Mouse (Mus musculus) spleen, postnatal 10 days (tissue): ENCODE data around the gene Smarcc1.
"Not testable (repeated sequence)": the region's sequence is repeated elsewhere in the genome, so short reads cannot be mapped to it uniquely, and the experiment has no call there.

ENCODE experiments used
- DNase-seq, 2 experiments: peaks; one replicate each; pipeline ENCODE4 v3.0.0; 2021 to 2022; ENCODE audit warnings: low spot score in 2 of 2

The Smarcc1 gene

DNA sequence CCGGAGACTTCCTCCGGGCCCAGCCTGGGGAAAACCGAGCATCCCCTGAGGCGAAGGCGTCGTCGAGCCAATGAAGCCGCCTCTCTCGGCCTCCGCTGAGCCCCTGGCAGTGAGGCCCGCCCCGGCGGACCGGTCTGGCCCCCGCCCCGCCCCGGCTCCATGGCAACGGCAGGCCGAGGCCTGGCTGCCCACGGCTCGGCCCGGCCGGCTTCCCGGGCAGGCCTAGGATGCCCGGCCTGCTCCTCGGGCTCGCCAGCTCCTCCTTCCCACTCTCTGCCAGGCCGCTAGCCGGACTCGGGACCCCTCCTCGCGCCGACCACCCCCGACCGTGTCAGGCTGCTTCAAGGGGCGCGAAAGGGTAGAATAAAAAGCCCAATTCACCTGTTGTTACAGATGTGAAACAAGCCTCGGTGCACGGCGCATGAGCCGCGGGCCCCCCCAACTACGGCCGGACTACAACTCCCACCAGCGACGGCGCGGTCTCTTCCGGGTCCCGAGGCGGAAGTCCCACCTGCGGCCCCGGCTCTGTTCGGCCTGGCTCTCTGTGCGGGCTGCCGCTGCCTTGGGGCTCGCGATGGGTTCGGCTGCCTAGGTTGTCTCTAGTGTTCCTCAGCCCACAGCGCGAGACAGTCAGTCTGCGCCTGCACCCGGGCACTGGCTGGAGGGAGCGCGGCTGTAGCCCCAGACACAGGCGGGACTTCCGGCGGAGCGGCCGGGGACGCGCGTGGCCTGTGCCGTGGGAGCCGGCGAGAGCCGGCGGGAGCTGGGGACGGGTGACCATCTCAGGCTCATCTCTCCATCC is at the start of gene Smarcc1:
Gene Smarcc1, plus strand, starts transcription at position 732 of the 802 bp plus-strand sequence.
- peak; percentile 86 to 89 for DNase-seq

DNA sequence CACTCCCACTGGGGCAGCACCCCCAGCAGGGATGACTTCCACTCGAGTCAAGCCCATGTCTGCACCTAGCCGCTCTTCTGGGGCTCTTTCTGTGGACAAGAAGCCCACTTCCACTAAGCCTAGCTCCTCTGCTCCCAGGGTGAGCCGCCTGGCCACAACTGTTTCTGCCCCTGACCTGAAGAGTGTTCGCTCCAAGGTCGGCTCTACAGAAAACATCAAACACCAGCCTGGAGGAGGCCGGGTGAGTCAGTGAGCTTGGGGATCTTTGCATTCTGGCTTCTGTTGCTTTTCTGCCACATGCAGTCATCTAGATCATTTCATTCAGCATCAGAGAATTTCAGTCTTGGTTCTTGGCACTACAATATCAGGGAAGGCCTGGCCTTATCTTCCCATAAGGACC is 48.8 kb upstream of the Smarcc1 start:
- DNase-seq: no peak

DNA sequence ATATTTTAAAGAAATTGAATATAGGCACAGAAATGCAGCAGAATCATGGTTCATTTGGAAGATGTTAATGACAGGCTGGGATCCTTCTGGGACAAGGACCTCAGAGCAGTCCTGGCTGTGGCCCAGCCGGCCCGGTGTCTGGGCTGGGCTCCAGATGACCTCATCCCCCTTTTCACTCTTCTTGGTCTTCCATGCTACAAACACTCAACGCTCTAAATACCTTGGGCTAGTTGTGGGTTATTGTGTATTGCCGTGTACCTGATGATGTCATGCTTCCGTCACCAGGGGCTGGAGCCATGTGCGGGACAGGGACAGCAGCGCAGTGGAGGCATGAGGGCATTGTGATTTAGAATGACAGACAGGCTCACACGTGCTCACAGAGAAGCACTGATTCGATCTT is 47.1 kb upstream of the Smarcc1 start:
- DNase-seq: no peak

DNA sequence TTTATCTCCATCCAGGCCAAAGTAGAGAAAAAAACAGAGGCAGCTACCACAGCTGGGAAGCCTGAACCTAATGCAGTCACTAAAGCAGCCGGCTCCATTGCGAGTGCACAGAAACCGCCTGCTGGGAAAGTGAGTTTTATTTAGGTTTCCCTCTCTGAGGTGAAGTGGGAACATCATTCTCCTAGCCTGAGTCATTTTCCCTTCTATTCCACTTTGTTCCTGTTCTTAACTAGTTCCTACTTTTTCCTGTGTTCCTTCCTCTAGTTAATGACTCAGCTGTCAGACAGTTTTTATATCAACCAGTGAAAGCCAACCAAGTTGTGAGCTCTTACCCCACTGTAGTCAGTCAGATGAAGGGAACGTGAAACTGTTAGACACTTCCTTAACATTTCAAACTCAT is 46.5 kb upstream of the Smarcc1 start:
- no peak for DNase-seq

DNA sequence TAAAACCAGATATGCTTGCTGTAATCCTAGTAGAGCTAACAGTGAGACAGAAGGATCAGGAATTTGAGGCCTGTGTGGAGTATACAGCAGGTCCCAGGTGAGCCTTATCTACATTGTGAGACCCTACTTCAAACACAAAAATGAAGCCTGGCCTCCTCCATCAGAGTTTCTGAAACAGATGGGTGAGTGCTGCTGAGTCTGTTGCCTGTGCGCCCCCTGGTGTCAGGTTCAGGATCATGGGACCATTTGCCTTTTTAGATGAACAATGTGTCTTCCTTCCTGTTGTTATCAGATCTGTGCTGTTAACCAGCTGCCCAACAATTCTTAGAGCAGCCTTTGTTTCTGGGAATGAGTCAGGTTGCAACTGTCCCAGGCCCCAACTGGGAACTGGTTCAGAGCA is 45.7 kb upstream of the Smarcc1 start:
- DNase-seq: peak; percentile 51 to 82

DNA sequence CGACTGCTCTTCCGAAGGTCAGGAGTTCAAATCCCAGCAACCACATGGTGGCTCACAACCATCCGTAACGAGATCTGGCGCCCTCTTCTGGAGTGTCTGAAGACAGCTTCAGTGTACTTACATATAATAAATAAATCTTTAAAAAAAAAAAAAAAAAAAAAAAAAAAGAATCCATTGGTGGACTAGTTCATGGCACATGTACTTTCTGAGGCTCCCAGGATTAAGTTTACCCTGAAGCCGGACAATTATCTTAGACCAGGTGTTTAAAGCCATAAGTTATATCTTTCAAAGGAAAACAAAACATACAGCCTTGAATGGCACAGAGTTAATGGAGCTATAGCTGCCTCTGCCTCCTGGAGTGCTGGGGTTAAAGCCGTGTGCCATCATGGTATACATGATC is 41.0 kb upstream of the Smarcc1 start:
- DNase-seq: not testable (repeated sequence)

DNA sequence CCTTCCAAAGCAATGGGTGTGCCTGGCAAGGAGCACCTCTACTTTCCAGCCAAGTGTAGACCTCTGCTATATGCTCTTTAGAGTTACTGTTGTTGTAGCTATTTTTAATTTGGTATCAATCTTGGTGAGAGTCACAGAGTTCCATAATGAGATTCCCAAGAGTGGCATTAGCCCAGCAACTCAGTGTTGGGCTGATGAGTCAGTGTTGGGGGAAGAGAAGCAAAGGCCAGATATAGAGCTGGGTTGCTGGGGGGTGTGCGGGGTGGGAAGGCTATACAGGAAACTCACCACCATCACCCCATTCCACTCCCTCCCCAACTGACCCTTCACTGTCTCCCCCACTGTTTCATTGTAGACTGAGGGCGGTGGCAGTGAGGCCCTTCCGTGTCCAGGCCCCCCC is 36.4 kb upstream of the Smarcc1 start:
- DNase-seq: no peak

DNA sequence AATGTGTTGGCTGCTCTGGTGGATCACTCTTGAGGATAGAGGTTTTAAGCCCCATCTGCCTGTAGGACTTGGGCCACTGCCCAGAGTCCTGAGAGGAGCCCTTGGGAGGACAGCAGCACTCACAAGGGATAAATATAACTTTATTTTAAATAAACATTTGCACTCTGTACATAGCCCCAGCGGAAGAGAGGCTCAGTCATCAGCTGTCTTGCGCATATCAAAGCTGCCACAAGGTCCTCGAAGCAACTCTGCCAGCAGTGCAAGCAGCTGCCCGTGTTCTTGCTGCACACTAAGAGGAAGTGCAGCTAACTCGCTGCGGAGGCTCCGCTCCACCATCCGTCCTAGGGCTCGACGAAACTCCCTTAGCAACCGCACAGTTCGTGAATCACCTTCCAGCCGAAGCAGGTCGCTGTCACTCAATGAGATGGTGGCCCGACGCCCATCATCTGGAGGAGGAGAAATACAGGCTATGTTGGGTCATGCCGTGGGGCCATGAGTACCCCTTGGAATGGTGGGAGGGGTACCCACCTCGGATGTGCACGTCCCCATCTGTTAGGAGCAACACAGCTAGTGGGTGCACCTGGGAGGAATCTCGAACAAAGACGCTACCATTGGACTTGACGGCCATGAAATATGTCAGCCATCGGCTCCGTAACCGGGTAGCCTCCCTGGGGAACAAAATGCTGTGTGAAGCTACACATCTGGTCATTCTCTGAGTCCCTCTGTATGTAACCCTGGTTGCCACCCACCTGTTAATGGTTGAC is 33.1 kb upstream of the Smarcc1 start:
- no peak for DNase-seq

DNA sequence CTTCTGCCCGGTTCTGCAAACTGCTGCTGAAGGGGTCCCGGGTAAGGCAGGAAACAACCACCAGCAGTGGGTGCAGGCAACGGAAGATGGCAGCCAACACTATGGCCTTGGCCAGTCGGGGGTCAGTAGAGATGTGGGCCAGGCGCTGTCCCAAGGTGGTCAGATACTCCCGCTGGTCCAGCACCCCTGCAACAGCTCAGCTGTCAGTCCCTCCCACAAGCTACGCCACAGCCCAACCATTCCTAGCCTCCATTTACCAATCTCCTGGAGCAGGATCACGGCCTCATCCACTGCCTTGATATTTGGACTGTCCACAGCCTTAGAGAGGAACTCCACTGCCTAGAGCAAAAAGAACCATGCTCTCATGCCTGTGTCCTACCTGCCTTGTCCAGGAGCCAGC is 31.8 kb upstream of the Smarcc1 start:
- DNase-seq: no peak

DNA sequence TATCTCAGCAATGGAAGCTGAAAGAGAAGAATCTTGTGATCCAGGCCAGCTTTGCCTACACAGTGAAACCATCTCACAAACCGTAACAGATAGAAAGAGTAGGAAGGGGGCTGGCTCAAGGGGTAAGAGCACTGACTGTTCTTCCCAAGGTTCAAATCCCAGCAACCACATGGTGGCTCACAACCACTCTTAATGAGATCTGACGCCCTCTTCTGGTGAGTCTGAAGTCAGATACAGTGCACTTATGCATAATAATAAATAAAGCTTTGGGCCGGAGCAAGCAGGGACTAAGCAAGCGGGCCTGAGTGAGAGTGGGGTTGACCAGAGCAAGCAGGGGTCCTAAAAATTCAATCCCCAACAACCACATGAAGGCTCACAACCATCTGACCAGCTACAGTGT is 24.2 kb upstream of the Smarcc1 start:
- peak in 1 of 2 experiments; percentile 50 for DNase-seq

DNA sequence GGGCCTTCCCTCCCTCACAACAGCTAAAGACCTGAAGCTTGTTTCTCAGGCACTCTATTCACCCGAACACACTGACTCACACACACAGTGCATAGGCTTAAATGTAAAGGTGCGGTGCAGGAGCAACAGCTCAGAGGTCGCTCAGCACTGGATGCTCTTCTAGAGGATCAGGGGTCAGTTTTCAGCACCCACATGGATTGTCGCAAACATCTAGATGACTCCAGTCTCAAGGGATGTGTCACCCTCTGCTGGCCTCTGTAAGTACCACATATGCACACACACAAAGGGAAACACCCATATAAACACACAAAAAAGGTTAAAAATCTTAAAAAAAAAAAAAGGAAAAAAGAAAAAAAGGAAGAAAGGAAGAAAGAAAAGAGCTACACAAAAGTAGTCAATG is 22.7 kb upstream of the Smarcc1 start:
- DNase-seq: no peak

DNA sequence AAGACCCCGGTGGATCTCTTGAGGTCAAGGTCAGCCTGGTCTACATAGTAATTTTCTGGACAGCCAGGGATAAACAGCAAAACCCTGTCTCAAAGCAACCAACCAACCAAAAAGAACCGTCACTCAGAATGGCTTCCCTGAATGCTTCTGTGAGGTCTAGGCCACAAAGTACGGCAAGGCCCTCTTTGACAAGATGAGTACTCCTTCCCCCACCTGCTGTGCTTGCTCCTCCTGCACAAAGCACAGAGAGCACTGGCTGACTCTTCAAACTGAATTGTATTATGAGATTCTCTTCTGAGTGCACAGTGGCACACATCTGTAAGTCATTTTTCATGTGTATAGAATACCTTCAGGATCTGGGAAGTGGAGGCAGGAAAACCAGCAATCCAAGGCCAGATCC is 19.7 kb upstream of the Smarcc1 start:
- DNase-seq: no peak

DNA sequence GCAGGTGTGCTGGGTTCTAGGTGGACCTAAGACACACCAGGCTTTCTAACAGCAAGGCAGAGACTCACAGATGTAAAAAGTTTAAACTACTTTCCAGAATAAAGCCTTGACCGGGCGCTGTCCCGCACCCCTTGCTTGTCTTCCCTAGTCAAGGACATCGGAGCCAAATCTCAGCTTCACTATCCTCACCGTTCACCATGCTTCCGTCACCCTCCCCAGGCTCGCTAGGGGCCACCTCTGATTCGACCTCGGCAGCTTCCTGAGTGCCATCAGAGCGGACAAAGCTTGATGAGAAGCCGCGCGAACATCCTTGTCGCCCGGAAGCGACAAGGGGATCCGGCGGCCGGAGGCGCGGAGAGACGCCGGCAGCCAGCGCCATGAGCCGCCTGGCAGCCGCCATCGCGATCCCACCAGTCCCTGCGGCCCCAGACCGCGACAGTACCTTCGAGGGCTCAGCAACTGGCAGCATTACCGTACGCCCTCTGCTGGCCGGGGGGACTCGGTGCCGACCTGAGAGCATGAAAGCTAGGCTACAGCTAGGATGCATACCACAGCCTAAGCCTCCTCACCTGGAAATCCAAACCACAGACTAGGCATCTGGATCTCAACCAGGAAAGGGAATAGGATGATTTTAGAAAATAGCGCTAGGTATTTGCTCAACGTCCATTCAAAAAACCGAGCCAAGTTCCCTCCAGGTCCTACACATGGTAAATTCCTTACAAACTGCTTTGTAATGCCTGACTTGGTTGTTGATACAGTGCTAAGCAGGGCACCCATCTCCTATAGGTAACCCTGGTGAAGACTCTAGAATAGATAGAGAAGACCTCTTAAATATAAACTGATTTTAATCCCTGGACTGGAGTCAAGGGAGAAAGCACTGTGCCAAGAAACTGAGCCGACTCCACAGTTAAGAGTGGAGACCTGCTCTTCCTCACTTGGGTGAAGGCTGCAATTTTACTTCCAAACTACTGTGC is 16.6 kb upstream of the Smarcc1 start:
- DNase-seq: peak; percentile 91 to 97

DNA sequence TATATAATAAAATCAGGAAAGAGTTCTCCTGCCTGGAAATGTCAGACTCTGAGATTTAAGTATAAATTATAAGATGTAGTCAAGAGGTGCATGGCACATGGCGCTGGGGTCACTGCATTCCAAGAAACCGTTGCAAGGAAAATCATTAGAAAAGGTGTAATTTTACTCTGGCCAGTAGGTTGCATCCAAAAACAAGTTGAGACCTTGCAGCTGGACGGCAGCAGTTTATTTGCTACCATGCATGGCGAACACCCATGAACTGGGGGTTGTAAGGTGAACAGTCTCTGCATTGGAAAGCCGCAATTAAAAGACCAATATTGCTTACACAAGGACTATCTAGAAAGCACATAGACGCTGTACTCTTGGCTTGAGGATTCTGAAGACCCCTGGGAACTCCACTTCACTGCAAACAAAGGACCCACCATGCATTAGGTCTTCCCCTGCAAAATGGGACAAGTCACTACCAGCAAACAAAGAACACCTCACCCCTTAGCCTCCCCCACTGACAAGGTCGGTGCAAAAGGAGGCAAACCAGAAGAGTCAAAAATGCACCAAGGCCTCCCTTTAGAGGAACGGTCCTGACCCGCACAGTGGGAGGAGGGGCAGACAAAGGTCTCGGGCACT is 1.0 kb upstream of the Smarcc1 start:
- DNase-seq: no peak

DNA sequence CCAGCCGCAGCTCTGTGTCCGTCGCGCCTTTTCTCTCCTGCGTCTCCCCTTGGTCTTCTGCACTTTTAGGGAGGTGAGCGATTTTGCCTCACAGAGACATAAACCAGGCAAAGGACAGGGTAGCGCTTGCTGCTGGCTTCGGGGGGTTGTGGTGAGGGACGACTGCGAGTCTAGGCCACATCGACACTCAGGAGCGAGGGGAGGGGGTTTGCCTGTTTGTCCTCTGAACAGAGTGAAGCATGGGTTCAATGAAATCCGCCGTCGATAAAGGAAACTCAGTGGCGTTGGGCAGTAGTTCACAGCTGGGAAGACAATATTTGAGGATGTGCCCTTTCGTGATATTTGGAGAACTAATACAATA is 251 bp downstream of the Smarcc1 start, which contains the start of gene Dhx30:
Gene Dhx30, minus strand, starts transcription at position 52 of the 361 bp plus-strand sequence.
- DNase-seq: no peak

DNA sequence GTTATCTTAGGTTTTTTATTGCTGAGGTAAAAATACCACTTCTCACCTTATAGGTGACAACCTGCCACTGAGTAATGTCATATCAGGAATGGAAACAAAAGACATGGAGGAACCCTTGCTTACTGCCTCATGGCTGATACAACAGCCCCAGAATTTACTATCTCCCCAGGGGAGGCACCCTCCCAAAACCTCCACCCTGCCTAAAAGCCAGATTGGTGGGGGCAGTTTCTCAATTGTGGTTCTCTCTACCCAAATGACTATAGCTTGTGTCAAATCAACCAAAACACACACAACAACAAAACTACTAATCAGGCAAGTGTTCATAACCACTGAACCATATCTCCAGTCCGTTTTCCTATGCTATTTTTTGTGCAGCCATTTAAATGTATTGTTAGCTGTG is 741 bp downstream of the Smarcc1 start:
- DNase-seq: no peak

DNA sequence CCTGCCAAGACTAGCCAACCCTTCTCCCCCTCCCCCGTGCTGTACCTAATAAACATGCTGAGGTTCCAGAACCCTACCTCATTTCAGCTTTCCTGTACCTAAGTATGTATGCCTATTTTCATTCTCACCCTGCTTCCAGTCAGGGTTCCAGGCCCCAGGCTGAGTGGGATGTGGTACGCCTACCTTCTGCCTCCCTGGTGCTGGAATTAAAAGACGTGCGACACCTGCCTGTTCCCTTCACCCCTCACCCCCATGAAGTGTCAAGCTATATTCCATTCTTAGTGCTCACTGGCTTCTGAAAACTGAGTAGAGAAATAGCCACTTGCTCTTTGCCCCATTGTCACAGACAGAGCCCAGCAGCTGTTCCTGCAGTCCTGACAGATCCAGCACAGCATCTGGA is 3.9 kb downstream of the Smarcc1 start:
- no peak for DNase-seq

DNA sequence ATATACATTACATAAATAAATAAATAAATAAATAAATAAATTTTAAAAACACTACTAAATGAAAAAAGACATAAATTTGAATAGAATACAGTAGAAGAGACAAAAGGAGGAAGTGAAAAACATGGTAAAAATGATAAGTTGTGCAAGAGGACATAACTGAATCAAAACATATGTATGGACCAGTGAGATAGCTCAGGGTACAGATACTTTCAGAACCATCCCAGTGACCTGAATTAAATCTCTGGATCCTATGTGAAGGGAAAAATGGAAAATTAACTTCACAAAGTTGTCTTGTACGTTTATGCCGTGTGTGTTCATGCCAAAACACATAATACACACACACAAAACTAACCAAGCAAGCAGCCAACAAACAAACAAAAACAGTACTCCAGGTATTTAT is 5.8 kb downstream of the Smarcc1 start:
- no peak for DNase-seq

DNA sequence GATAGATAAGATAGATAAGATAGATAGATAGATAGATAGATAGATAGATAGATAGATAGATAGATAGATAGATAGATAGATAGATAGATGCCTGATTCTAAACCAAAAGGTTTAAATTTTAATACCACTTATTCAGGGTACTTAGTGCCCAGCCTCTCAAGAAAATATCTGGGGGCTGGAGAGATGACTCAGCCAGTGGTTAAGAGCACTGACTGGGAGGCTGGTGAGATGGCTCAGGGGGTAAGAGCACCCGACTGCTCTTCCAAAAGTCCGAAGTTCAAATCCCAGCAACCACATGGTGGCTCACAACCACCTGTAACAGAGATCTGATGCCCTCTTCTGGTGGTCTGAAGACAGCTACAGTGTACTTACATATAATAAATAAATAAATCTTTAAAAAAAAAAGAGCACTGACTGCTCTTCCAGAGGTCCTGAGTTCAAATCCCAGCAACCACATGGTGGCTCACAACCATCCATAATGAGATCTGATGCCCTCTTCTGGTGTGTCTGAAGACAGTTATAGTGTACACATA is 6.6 kb downstream of the Smarcc1 start:
- DNase-seq: not testable (repeated sequence)

DNA sequence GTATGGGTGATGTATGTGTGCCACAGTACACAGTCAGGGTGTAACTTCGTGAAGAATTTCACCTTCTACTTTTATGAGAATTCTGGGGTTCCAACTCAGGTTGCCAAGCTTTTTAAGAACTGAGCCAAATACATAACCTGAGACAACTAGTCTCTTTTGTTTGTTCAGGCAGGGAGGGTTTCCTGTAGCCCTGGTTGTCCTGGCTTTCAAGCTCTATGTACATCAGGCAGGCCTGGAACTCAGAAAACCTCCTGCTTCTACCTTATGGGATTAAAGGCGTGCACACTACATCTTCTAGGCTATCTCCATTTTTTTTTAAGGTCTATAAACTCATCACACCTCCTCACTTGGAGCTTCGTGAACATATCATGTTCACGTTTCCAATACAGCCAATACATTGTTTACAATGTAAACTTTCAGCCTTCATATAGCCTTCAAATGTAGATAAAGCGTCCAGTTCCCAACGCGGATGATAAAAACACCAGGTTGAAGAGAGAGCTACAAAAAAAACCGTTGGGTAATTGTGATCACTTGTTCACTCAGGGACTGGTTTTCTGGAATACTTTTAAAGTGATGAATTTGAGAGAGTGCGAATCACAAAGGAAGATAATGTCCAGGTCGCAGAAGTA is 13.5 kb downstream of the Smarcc1 start:
- peak in 1 of 2 experiments; percentile 19 for DNase-seq
